15 mouse cellular contexts compared by ENCODE assay signal in the genomic region with DNA sequence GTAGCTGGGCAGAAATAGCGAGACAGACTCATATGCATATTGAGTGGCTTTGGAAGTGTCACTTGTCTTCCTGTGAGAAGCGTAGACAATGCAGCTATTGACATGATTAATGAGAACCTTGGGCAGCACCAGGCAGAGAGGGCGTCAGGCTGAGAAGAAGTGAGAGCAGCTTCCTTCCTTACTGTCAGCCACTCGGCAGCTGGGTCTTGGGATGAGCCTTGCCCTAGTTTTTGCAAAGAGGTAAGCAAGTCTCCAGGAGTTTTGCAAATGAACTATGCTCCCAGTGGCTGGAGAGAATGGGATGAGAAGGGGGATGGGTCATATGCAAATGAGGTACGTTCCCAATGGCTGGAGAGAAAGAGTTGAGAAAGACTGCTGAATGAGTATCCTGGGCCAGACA.
DNase-seq lines count a peak whose midpoint lies in the region; ATAC-seq lines count a peak whose summit lies in the region.
"Had no signal": no experiment of that assay in that cellular context is flagged by ENCODE, and none has a peak within 500 bp of the region (broad histone marks: within the 10 kb centered on the region; RNA-seq: fewer than 3 reads in every experiment).

No protein-coding gene starts in this region.

- no peak overlapping the region for H3K9ac ChIP-seq in forebrain, embryonic 16.5 days (replicated peaks; ENCODE audit: low read depth, low read length)
- H3K9ac ChIP-seq in neural tube, embryonic 12.5 days: no peak overlapping the region
- H3K9ac ChIP-seq: embryonic facial prominence, embryonic 13.5 days; heart, embryonic 15.5 days; liver, embryonic 13.5 days; neural tube, embryonic 13.5 days had no signal

- no peak overlapping the region for H3K27ac ChIP-seq in forebrain, embryonic 16.5 days (ENCODE audit: low read length)
- H3K27ac ChIP-seq in forebrain, embryonic 10.5 days: no peak overlapping the region
- H3K27ac ChIP-seq in neural tube, embryonic 12.5 days: no peak overlapping the region
- H3K27ac ChIP-seq in hindbrain, embryonic 10.5 days: peak overlapping the region; percentile 75
- H3K27ac ChIP-seq: embryonic facial prominence, embryonic 13.5 days; heart, embryonic 15.5 days; liver, embryonic 13.5 days; neural tube, embryonic 13.5 days had no signal

- peak; percentile 61 for ATAC-seq in forebrain, embryonic 16.5 days
- peak; percentile 33; the same call in 1 of the 2 replicates for ATAC-seq in neural tube, embryonic 12.5 days (ENCODE audit: low FRiP score, low read depth)
- ATAC-seq in frontal cortex, adult (ENCODE audit: low TSS enrichment): no peak

- no peak overlapping the region for H3K4me2 ChIP-seq in forebrain, embryonic 16.5 days (ENCODE audit: low read length)
- H3K4me2 ChIP-seq in neural tube, embryonic 12.5 days (replicated peaks): no peak overlapping the region
- H3K4me2 ChIP-seq: embryonic facial prominence, embryonic 13.5 days; heart, embryonic 15.5 days; liver, embryonic 13.5 days; neural tube, embryonic 13.5 days had no signal

- H3K4me1 ChIP-seq in forebrain, embryonic 16.5 days (replicated peaks; ENCODE audit: control insufficient read depth, insufficient read depth, low read length): 0 out of 2 replicates have a peak, but pooled peaks cover 4% of the 10 kb centered on the region
- H3K4me1 ChIP-seq in forebrain, embryonic 10.5 days: peaks cover 29% of the 10 kb centered on the region
- H3K4me1 ChIP-seq in neural tube, embryonic 12.5 days: peaks cover 15% of the 10 kb centered on the region
- peaks cover 47% of the 10 kb centered on the region for H3K4me1 ChIP-seq in hindbrain, embryonic 10.5 days (replicated peaks)
- H3K4me1 ChIP-seq: heart, embryonic 15.5 days; liver, embryonic 13.5 days had no signal

- DNase-seq in forebrain, embryonic 10.5 days (ENCODE audit: extremely low spot score, low spot score): no peak
- DNase-seq in neural tube, embryonic 10.5 days (ENCODE audit: extremely low spot score, low spot score): no peak
- DNase-seq in hindbrain, embryonic 10.5 days (ENCODE audit: low spot score): peak; percentile 63
- no peak for DNase-seq in heart, adult 8-10 months (ENCODE audit: low spot score)
- DNase-seq in layer of hippocampus, adult 11-12 months (ENCODE audit: low spot score): no peak
- DNase-seq: cerebellum, adult 18-20 months; liver, embryonic 13.5 days; right cerebral cortex, postnatal 14 days had no signal

- no peak overlapping the region for H3K4me3 ChIP-seq in forebrain, embryonic 16.5 days (replicated peaks; ENCODE audit: low read length)
- H3K4me3 ChIP-seq in forebrain, embryonic 10.5 days: no peak overlapping the region
- no peak overlapping the region for H3K4me3 ChIP-seq in neural tube, embryonic 12.5 days
- no peak overlapping the region for H3K4me3 ChIP-seq in hindbrain, embryonic 10.5 days
- H3K4me3 ChIP-seq: embryonic facial prominence, embryonic 13.5 days; heart, embryonic 15.5 days; liver, embryonic 13.5 days; megakaryocyte, embryonic 14.5 days; neural tube, embryonic 13.5 days had no signal

- 15% methylated on average over 5 of the region's 5 CpGs for WGBS in forebrain, embryonic 16.5 days
- 31% methylated on average over 5 of the region's 5 CpGs for WGBS in forebrain, embryonic 10.5 days
- WGBS in neural tube, embryonic 12.5 days: 5% methylated on average over 5 of the region's 5 CpGs
- 16% methylated on average over 5 of the region's 5 CpGs for WGBS in hindbrain, embryonic 10.5 days

- H3K27me3 ChIP-seq in forebrain, embryonic 16.5 days (replicated peaks; ENCODE audit: control insufficient read depth, insufficient read depth, low read length): no peaks in the 10 kb centered on the region
- H3K27me3 ChIP-seq in forebrain, embryonic 10.5 days (ENCODE audit: poor library complexity, severe bottlenecking): no peaks in the 10 kb centered on the region
- H3K27me3 ChIP-seq in neural tube, embryonic 12.5 days (replicated peaks): no peaks in the 10 kb centered on the region
- no peaks in the 10 kb centered on the region for H3K27me3 ChIP-seq in hindbrain, embryonic 10.5 days (ENCODE audit: insufficient read depth, poor library complexity, severe bottlenecking)
- H3K27me3 ChIP-seq: embryonic facial prominence, embryonic 13.5 days; heart, embryonic 15.5 days; liver, embryonic 13.5 days had no signal

- no peaks in the 10 kb centered on the region for H3K36me3 ChIP-seq in forebrain, embryonic 16.5 days (ENCODE audit: control insufficient read depth, insufficient read depth)
- no peaks in the 10 kb centered on the region for H3K36me3 ChIP-seq in forebrain, embryonic 10.5 days (replicated peaks)
- H3K36me3 ChIP-seq in neural tube, embryonic 12.5 days: no peaks in the 10 kb centered on the region
- H3K36me3 ChIP-seq in hindbrain, embryonic 10.5 days: no peaks in the 10 kb centered on the region
- H3K36me3 ChIP-seq: embryonic facial prominence, embryonic 13.5 days; heart, embryonic 15.5 days; liver, embryonic 13.5 days; neural tube, embryonic 13.5 days had no signal

- no peaks in the 10 kb centered on the region for H3K9me3 ChIP-seq in forebrain, embryonic 16.5 days (ENCODE audit: control insufficient read depth, low read length)
- no peaks in the 10 kb centered on the region for H3K9me3 ChIP-seq in forebrain, embryonic 10.5 days
- H3K9me3 ChIP-seq in neural tube, embryonic 12.5 days: no peaks in the 10 kb centered on the region
- H3K9me3 ChIP-seq in hindbrain, embryonic 10.5 days: no peaks in the 10 kb centered on the region
- H3K9me3 ChIP-seq: embryonic facial prominence, embryonic 13.5 days; heart, embryonic 15.5 days; liver, embryonic 13.5 days; megakaryocyte, embryonic 14.5 days; neural tube, embryonic 13.5 days had no signal
